Mouse (Mus musculus) spleen, postnatal 36 days (tissue): ENCODE data around the gene Tmie.

Experiments
- DNase-seq, 2 experiments: peaks; one replicate each; pipeline ENCODE4 v3.0.0; 2022; ENCODE audit warnings: low spot score in 2 of 2, mixed read lengths in 1 of 2

Tmie gene

DNA sequence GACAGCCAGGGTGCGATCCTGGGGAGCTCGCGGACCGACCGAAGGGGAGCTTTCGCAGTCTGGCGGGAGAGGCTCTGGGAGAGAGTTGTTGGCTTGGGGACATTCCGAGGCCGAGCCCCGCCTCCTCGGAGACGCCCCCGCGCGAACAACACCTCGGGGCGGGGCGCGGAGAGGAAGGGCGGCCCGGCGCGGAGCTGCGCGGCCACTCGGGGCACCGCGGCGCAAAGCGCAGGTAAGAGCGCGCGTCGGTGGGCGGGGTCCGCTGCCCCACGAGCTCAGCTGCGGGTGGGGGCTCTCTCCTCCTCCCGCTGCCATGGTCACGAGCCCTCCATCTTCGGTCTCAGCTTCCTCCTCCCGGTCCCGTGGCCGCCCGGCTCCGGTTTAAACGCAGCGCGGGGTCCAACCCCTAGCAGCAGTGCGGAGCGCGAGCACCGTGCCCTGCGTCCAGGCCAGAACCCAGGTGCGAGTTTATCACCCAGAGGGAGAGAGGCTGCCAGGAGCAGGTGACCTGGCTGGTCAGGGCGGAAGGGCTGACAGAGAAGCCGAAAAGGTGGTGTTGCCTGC, at the start of gene Tmie:
Tmie (minus strand) TSS at position 116 of the 564 bp plus-strand sequence.
- peak; percentile 55 to 65 for DNase-seq

DNA sequence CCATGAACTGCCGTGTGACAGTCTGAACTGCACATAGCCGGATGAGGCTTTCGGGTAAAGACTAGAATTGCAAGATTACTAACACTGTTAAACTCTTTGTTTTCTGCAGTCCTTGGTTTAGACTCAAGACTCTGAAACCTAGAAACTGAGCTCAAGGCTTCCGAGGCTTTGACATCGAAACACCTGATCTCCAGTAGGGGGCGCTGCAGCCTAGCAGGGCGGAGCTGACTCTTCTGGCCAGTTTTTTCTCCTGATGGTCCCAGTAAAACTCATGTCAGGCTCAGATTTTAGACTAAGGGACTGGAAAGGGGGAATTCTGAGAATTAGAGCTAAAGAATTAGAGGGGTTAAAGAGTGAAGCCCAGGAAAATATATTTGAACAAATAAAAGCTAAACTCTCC, 42.8 kb upstream of the Tmie start:
- DNase-seq, result peak; percentile 19 to 36

DNA sequence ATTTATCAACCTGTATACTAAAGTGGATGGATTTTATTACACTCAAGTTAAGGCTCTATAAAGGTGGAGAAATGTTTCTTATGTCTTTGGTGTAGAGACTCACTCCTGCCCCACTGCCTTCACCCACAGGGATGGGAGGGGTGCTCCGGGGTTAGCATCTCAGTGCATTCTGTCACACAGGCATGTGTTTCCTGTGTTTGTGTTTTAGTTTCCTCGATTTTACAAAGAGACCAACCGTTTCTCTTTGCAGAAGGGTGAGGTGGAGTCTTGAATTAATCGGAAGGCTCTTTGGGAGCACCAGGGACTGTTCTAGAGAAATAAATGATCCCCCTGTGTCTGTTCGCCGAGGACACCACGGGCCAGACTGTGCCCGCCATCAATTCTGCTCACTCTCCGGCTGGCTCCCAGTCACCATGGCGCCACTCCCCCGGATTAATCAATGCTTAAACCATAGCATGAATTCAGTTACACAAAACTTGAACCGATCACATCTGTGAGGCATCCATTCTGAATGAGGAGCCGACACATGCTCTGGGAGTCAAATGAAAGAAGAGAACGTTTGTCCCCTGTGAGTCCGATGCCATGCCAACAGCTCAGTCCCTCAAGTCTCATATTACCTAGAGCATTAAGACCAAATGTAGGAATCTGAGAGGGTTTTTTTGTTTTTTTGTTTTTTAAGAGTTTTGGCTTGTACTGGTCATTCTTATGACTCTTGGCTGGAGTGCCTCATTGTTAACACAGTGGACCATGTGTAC, 40.9 kb upstream of the Tmie start:
- no peak for DNase-seq

DNA sequence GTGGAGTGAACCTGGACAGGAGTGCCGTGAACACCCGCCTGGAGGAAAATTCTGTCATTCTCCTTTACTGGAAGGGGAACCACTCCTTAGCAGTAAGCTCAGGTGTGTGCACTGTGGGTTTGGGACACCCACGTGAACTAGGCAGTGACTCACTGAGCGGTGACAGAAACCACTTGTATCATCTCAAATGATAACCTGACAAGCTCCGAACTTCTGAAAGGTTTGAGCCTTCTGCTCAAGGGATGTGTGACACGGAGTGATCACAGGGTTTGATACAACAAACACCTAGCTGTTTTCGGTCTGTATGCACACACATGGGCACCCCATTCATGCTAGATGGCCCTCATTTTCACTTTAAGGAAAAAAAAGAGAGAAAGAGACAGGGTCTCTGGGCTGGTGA, 36.9 kb upstream of the Tmie start, which contains the start of gene Fam240a:
Fam240a (minus strand) TSS at position 76 of the 400 bp plus-strand sequence.
- DNase-seq, result no peak

DNA sequence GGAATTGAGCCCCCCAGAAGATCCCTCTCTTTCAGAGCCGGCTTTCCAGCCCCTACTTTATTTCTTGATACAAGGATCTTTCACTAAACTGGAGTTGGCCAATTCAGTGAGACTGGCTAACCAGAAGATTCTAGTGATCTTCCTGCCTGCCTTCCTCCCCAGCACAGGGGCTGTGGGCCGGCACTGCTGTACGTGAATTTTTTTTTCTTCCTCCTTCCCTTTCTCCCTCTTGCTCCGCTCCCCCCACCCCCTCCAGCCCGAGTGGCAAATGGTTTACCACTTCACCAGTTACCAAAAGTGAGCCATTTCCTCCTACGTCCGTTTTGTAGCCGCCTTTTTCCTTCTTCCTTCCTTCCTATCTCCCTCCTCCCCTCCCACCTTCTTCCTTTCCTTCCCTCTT, 35.6 kb upstream of the Tmie start:
- no peak for DNase-seq

DNA sequence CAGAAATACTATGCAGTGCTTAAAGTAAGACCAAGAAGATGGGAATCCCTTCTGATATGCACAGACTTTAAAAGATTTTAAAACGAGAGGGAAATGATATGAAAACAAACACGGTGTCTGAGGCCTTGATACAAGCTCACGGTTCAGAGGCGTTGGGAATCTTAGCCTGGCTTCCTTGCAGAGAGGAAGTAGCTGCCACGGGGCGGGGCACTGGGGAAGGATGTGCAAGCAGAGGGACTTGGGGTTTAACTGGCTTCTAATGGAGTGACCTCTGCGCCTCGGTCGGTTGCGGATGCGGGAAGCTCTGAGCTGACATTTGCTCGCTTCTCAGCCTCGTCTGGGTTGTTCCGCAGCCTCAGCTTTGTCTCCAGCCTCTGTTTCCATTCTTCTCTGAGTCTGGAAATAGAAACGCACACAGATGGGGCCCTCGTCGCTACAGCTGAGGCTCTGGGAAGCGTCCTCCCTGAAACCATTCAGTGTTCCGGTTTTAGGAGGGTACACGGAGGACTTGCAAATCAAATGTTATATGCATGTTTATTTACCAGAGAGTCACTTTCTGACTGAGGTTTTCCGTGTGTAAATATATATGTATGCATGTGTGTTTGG, 34.8 kb upstream of the Tmie start:
- no peak for DNase-seq

DNA sequence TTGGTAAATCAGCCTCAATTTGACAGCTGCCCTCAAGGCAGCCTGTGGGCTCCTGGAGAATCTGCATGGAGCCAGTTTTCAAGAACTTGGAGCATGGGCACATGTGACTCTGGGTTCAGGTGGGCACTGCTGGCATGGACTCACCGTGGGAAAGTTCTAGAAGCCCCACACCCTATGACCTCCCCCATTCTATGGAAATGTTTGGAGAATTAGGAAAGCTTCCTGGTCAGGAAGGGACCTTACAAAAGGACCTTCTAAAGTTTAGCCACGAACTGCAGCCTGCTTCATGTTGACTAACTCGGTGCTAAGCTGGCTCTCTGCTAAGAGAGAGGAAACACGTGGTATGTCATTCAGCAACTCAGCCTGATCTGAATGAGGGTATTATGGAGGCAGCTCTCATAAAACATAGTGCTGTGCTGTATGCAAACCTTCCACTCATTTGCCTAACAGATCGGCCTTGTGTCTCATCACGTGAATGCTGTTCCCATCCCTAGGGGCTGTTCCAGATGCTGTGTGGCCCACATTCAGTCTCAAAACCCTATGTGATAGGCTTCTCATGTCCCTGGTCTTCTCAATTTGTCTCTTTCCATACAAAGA, 29.6 kb upstream of the Tmie start:
- DNase-seq, result no peak

DNA sequence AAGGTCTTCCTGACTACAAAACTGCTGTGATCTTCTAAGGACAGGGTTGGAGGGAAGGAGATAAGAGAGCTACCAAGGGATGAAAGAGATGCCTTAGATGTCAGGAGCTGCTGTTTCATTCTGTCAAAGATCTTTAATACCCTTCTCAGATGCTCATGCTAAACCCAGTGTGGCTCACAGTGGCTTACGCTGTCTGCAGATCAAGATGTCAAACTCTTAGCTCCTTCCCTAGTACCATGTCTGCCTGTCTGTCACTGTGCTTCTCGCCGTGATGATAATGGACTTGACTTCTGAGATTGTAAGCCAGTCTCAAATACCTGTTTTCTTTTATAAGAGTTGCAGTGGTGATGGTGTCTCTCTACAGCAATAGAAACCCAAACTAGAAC, 28.7 kb upstream of the Tmie start:
- DNase-seq, result no peak

DNA sequence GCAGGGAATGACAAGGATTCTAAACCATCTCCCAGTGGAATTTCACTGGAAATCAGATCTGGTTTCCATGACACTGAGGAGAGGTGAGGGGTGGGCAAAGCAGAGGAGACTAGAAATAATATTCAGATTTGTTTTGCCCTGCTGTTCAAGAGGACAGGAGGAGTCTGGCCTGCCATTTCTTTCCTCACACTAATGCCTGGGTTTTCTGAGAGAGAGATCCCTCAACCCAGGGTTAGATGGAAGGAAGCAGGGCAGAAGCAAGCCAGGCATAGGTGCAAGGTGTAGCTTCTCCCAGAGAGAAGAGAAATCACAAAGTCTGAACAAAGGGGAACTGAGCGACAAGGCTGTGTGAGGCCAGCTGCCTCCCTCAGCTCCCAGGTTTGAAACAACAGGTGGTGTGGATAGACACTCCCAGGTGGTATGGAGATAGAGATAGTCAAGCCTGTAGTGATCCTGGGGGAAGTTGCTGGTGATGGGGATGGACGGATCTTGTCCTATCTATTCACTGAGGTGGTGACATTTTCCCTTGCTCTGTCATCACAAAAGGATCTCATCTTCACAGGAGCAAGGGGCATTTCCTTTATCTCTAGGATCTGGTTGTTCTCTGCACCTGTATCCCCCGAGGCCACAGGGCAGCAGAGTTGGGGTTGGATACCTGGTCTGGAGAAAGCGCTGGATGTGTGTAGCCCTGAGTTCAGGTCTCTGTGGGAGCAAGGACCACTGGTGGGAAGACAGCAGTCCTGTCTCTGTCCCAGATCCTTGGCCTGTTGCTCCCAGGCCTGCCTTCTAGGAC, 28.1 kb upstream of the Tmie start:
- DNase-seq, result no peak

DNA sequence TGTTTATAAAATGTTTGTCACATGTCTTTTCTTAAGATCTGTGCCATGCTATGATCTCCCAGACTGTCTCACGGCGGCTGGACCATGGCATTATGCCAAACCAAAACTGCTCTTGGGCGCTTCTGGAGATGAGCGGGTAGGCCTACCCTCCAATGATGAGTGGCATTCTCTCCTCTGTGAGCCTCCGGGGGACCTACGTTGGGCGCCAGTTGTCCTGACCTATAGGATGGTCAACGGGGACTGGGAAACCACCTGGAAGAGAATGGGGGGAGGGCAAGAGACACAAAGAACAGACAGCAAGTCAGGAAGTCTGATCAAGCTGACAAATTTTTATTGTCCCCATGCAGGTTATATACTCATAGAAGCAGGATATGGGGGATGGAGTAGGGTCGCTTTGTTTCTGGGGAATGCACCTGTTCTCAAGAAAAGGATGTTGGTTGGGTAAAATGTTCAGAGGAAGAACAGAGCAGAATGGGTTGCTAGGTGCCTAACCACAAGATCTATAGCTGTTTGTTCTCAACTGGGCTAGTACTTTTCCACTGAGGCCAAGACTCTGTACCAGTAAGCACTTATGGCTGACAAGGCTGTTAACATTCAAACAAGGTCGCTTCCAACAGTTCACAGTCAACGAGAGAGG, 27.4 kb upstream of the Tmie start:
- peak in 1 of 2 experiments; percentile 30 for DNase-seq

DNA sequence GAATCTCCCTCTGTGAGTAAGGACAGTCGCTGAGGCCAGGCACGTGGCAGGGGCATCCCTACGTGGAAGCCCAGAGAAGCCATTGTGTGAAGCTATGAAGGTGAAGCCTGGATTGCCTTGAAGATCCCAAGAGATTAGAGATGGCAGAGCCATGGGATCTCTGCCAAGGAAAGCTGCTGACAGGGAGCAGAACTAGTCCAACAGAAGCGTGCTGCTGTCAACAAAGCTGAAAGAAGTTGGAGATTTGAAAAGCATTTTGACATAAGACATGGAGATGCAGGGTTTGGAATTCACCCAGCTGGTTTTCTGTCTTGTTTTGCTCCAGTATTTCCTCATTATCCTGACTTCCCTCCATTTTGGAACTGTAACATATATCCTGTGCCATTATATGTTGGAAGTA, 22.4 kb upstream of the Tmie start:
- no peak for DNase-seq

DNA sequence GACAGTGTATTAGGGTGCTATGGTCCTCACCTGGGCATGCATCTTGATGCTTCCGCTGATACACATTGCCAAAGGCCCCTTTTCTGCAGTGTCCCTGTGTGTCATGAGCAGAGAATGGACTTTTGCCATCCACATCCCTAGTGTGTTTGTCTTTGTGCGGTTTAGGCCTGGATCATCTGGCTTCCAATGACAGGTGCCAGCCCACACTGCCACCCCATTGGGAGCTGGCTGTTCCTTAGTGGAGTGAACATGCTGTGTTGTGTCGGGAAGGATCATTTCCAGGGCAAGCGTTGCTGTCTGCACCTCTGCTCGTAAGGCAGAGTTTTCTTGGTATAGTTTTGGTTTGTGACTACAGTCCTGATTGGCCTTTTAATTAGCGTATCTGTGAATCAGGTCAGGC, 21.3 kb upstream of the Tmie start:
- no peak for DNase-seq

DNA sequence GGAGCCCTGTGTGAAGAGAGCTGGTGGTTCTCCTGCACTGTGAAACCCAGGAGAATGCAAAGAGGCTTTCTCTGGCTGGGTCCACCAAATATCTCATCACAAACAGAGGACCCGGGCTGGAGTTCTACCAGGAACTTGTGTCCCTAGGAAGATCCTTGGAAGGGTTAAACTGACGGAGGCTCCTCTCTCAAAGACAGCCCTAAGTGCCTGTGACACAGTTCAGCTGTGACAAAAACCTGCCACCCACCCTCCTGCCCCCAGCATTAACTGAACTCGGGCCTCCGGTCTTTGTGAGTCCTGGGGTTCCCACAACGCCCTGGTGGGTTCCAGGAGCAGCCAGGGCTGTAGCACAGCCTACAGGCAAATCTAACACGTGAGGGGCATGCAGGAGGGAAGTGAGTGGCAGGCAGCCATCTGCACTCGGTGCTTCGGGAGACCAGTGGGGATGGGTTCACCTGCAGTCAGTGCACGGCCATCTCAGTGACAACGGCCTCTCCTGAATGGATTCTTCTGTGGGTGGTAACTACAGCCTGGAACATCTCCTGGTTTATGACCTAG, 19.6 kb upstream of the Tmie start:
- no peak for DNase-seq

DNA sequence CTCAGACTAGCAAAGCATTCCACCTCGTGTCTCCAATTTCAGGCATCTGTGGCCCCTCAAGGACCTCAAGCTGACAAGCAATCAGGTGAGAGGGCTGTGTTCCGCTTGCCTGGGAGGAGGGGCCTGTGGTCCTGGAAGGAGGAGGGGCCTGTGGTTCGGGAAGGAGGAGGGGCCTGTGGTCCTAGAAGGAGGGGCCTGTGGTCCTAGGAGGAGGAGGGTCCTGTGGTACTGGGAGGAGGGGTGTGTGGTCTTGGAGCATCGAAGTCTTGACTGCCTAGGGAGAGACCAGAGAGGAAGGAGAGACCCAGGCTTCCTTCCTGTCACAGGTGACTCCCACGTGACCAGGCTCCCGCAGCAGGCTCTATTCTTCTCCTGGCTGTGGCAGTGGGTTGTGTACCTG, 16.7 kb upstream of the Tmie start:
- peak; percentile 49 to 52 for DNase-seq

DNA sequence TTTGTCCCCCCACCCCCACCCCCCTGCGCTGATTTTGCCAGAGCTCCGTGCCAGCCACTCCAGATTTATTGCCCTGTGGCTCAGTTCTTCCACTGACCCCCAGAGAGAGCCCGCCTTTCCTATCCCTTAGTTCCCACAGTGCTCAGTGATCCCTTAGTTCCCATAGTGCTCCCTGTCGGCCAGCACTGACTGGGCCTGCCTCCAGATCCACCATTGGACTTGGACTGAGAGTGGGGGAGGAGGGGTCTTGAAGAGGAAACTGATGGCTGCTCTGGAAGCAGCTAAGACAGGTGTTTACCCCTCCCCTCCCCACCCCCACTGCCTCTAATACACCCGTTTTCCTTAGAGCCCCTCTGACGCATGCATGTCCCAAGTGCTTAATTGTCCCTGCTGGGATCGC, 16.1 kb upstream of the Tmie start:
- DNase-seq, result no peak

DNA sequence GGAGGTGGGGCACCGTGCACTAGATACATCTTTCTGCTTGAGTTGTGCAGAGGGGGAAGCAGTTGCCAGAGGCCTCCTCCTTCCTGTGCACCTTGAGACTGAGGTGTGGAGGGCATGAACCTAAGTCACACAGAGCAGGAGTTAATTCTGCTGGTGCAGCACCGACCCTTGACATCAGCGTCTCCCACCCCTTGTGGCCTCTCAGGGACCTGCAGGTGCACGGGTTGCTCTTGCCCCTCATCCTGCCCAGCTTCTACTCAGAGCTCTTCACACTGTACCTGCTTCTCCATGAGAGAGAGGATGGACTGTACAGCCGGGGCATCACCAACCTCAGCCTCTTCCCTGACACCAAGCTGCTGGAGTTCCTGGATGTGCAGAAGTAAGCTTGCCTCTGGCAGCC, 15.6 kb upstream of the Tmie start:
- no peak for DNase-seq

DNA sequence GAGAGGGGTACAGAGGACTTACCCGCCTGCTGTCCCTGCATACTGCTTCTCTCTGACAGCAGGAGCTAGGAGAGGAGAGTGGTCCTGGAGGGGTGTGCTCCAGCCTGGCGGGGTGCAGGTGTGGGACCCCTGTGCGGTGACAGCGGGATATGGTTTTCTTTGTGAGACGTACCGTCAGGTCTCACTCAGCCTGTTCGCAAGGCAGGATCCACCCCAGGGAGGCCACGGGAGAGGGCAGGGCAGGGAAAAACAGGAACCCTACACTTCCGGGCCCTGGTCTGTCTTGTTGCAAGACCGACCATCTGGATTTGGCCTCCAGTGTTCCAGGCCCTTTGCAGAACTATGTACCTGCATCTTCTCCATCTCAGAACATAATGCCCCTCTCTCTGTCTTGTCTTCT, 13.5 kb upstream of the Tmie start:
- no peak for DNase-seq

DNA sequence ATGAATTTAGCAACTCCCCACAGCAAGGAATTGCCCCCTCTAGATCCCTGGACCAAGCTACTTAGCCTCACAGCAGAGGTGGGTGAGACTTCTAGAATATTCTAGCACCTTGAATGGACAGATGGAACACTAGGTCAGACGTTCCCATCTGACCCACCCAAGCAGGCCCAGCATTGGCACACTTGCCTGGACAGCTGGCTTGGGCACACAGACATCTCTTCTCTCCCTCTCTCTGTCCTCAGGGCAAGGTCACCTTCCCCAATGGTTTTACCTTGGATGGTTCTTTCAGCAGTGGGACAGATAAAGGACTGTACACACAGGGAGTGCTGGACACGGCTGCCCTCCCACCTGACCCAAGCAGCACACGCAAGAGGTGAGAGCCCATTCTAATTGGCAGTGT, 12.6 kb upstream of the Tmie start:
- no peak for DNase-seq

DNA sequence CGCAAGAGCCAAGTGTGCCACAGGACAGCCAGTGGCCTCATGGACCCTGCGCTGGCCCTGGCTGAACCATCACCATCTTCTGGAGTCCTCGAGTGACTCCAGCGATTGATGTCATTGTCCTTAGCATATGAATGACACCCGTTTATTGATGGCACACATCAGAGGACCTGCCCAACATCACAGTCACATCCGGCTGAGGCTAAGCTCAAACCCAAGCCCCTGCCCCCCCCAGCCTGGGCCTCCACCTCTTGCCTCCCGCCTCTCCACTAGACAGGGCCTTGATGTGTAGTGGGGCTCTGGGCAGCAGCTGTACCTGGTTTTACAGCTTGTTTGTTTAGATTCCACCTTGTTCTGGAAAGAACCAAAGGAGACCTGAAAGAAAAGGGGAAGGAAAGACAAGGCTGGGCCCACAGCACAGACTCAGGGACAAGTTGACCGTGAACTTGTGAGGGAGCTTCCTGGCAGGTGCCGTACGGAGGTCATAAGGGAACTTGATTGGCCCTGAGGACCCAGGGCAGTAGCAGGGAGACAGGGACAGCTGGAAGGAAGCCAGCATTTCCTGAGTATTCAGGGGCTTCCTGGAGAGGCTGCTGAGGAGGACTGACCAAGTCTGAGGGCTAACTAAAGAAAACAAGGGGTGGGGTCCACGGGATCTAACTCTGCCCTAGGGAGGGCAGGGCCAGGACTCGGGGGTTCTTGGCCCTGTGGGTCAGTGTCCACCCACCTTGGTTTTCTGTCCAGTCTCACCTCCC, 11.3 kb upstream of the Tmie start:
- no peak for DNase-seq

DNA sequence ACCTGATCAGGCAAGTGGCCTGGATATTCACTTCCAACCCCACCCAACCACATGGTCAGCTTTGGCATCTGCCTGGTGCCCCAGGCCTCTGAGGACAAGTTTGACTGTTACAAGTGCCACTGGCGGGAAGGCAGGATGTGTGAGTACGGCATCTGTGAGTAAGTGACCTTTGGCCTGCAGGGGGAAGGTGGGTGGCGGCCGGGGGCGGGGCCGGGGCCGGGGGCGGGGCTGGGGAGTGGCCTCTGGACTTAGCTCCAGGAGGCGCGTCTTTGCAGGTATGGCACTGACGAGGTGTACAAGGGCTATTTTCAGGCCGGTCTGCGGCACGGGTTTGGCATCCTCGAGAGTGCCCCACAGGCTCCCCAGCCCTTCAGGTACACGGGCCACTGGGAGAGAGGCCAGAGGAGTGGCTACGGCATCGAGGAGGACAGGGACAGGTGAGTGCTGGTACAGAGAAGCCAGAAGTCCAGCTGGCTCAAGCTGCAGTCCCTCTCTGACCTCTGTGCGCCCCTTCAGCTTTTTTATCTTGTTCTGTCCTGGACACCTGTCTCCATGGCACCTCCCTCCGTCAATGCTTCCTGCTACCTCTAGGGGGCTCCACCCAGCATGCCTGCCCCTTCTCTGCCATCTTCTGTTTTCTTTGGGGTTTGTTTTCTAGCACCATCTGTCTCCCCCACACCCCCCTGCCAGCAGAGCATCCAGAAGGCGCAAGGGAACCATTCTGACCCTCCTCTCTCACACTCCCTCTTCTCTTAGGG, 10.3 kb upstream of the Tmie start:
- no peak for DNase-seq
